Mouse (Mus musculus) brain, embryonic 18.5 days (tissue): ENCODE data around the gene Napsa.

Experiments used
- DNase-seq: peaks from one replicate; pipeline ENCODE4 v3.0.0-alpha.2; 2012; ENCODE audit warnings: low read depth, low spot score

Napsa gene

DNA sequence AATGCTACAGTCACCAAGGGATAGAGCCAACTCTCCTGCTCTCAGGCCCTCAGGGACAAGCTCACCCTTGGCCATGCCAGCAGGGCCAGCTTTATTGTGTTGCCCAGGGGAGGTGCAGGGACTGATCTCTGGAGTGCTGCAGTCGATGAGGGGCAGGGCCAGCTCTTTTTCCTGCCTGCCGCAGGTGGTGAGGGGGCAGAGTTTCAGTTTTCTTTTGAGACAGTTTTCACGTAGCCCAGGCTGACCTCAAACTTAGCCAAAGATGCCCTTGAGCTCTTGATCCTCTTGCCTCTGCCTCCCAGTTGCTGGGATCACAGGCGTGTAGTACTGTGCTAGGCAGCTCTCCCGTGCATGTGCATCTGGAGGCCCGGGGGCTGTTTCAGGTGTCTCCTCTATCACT lies 1.2 kb upstream of the Napsa start:
- DNase-seq: no peak

DNA sequence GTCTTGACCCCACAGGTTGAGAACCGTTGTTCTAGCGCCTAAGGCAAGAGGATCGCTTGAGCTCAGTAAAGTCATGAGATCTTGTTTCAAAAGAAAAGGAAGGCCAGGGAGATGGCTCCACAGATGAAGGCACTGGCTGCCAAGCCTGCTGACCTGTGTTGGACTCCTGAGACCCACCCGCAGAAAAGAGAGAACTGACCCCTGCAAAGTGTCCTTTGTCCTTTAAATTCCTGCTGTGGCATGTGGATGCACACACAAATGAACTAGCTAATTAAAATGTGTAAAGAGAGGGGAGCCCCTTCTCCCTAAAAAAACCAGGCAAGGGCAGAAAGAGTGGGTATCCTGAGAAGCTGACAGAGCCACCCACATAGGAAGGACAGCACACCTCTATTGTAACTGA lies 369 bp upstream of the Napsa start:
- DNase-seq: no peak

GRCm38 (mm10) chr7:44572956-44573484 lies 840 bp downstream of the Napsa start:
- no peak for DNase-seq

DNA sequence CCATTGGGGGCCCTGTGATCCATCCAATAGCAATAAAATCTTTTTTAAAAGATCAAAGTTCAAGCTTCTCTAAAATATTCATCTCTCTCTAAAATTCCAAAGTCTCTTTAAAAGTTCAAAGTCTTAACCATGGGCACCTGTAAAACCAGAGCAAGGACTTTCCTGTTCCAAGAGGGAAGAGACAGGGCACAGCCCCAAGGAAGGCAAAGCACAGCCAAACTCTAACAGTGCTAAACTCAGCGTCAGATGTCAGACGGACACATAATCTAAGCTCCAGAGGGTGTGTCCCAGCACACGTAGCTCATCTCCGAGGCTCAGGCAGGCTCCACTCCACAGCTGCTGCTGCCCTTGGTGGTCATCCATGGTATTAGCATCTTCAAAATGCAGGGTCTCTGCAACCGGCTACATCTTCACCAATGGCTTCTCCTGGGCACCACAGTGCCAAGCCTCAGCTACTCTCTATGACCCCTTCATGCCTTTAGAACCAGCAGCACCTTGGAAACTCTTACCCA lies 4.2 kb downstream of the Napsa start:
- DNase-seq: no peak

DNA sequence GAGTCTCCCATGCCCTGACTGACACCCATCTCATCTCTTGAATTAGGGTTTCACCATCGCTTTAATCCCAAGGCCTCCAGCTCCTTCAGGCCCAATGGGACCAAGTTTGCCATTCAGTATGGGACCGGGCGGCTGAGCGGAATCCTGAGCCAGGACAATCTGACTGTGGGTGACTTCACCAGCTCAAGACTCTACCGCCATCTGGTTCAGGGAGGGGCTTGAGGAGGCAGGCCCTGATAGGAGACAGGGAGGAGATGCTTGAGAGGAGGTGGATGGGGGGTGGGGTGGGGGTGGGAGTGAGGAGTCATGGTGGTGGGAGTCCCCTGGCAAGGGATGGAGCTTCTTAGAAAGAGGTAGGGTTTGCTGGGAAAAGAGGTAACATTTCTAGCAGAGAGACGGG lies 9.5 kb downstream of the Napsa start:
- no peak for DNase-seq

DNA sequence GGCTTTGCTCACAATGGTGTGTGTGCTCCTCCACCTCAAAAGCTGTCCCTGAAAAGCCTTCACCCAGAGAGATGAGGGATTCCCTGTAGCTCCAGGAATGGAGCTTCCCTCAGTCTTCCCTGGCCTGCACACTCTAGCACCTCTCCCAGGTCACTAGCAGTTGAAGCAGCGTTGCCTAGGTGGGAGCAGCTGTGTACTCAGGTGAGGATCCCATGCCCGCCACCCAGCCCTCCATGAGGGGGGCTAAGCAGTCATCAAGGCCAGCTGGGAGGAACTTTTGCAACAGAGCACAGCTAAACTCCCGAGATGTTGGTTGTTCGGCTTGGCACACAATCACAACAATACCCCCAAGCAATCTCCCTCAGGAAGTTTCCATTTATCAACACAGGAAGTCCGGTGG lies 10.5 kb downstream of the Napsa start:
- no peak for DNase-seq

- DNase-seq: no peak
Measured at GRCm38 (mm10) chr7:44583146-44583545, 11.0 kb downstream of the Napsa start.

DNA sequence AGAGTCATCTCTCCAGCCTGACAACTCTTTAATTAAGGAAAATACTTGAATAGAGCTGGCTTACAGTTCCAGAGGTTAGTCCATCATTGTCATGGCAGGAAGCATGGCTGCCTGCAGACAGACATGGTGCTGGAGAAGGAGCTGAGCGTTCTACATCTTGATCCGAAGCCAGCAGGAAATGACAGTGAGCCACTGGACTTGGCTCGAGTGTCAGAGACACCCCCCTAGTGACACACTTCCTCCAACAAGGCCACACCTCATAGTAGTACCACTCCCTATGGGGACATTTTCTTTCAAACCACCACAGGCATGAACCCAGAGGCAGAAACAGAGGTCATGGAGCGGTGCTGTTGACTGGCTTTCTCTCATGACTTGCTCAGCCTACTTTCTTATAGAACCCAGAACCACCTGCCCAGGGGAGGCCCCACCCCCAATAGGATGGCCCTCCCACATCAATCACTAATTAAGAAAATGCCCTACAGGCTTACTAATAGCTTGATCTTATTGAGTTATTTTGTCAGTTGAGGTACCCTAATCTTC lies 12.2 kb downstream of the Napsa start:
- no peak for DNase-seq

- no peak for DNase-seq
Measured at GRCm38 (mm10) chr7:44584921-44585320, 12.7 kb downstream of the Napsa start.

DNA sequence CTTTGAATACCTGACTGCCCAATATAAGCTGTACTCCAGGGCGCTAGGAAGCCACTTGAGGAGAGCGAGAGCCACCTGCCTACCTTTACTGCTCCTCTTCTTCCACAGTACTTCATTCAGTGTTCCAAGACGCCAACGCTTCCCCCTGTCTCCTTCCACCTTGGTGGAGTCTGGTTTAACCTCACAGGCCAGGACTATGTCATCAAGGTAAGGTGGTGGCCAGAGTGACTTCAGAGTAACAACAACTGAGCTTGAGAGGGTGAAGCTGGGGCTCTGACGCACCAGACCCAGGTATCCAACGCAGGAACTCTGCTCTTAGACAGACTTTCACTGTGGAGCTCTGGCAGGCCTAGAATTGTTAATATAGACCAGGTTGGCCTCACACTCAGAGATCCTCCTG lies 13.4 kb downstream of the Napsa start:
- DNase-seq: no peak

GRCm38 (mm10) chr7:44586518-44586917 lies 14.3 kb downstream of the Napsa start:
- DNase-seq: no peak

DNA sequence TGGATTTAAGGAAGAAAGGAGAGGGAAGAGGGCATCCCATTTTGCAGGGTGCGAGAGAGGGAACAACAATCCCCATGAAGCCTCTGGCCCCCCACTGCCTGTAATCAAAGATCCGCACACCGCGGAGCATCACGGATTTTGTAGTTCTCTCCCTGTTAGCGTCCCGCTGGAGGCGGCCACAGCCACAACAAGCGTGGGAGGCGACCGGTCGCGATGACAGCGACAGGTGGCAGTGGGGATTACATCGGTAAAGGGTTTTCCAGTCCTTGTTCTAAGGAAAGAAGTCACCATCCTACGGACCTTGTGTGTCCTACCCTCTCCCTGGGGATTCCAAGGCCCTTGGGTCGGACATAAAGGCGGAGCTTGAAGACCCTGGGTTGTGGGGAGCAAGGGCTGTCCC lies 14.8 kb downstream of the Napsa start:
- DNase-seq: peak; percentile 80

- DNase-seq: no peak
Measured at GRCm38 (mm10) chr7:44587676-44588075, 15.5 kb downstream of the Napsa start.

- no peak for DNase-seq
Measured at GRCm38 (mm10) chr7:44588338-44588737, 16.2 kb downstream of the Napsa start.

- peak; percentile 52 for DNase-seq
Measured at GRCm38 (mm10) chr7:44589149-44589548, 17.0 kb downstream of the Napsa start.

GRCm38 (mm10) chr7:44589946-44590345 lies 17.8 kb downstream of the Napsa start:
- DNase-seq: no peak

DNA sequence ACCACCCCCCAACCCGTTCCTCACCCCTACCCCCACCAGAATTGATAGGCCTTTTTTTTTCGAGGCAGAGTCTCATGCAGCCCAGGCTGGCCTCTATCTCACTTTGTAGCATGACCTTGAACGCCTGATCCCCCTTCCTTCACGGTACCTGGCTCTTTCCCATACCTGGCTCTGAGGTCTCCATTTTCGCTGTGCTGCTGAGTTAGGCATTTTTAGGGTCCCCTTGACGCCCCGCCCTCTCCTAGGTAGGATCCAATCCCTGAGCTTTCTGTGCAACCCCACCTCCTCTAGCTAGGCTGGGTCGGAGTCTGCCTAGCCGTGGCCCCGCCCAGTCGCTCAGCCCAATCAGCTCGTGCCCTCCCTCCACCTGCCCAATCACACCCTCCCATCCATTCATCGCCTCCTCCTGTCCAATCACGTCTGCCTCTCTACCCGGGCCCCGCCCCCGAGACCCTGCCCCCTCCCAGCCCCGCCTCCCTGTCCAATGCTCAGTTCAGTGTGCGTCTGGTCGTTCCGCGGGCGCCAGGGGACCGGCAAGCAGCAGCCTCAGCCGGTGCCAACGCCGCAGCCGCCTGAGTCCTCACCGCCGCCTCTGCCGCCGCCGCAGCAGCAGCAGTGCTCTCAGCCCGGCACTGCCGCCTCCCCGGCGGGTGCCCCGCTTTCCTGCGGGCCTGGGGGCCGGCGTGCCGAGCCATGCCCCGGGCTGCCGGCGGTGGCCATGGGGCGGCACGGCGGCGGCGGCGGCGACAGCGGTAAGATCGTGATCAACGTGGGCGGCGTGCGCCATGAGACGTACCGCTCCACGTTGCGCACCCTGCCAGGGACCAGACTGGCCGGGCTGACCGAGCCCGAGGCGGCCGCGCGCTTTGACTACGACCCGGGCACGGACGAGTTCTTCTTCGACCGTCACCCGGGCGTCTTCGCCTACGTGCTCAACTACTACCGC lies 18.5 kb downstream of the Napsa start, which contains the start of gene Kcnc3:
TSS of gene Kcnc3 (plus strand) at position 263 of the 946 bp plus-strand sequence.
- peak; percentile 96 for DNase-seq

DNA sequence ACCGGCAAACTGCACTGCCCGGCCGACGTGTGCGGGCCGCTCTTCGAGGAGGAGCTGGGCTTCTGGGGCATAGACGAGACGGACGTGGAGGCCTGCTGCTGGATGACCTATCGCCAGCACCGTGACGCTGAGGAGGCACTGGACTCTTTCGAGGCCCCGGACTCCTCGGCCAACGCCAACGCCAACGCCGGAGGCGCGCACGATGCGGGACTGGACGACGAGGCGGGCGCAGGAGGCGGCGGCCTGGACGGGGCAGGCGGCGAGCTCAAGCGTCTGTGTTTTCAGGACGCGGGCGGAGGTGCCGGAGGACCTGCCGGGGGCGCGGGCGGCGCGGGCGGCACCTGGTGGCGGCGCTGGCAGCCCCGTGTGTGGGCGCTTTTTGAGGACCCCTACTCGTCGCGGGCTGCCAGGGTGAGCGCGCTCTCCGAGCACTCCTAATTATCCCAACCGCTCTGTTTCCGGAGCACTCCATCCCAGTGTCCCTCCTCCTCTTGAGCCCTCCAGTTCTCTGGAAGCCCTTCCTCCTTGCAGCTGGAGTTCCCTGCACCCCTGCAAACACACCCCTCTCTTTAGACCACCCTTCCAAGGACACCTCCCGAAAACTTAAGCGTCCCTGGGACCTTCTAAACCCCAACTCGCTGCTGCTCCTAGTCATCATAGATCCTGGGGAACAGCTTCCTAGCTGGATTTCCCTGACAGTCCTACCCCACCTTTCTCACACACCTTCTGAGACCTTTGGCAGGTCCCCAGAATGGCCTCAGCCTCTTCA lies 19.4 kb downstream of the Napsa start:
- no peak for DNase-seq

DNA sequence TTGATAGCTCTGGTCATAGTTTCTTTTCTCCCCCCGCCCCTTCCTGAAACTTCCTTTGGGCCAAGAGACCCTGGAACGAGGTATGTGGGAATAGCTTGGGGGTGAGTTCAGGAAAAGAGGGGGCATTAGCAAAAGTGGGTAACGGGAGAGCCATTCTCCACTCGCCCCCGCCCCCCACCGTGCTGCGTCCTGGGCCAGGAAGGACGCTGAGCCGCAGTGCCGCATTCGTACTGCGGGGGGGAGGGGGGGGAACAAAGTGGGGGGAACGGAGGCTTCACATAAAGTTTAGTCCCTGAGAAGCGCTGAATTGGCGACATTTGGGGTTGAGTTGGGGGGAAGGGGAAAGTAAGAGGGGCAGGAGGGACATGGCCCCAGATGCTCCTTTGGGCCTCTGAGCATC lies 20.9 kb downstream of the Napsa start:
- DNase-seq: no peak

GRCm38 (mm10) chr7:44593775-44594174 lies 21.6 kb downstream of the Napsa start:
- peak; percentile 74 for DNase-seq

DNA sequence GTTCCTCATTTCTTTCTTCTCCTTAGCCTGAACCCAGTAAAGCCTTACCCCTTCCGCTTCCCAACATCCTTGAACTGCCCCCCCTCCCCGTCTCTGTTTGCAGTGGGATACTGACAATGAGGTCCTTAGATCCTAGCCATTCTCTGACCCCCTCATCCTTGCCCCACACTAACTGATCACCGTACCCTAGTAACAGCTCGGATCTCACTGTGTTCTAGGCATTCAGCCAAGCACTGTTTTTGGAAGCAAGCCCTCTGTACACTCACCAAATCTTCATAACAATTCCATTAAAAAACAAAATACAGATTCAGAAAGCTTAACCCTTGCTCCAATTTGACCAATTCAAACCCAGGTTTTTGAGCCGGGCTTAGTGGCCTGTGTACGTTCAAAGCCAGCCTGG lies 22.1 kb downstream of the Napsa start:
- DNase-seq: no peak

DNA sequence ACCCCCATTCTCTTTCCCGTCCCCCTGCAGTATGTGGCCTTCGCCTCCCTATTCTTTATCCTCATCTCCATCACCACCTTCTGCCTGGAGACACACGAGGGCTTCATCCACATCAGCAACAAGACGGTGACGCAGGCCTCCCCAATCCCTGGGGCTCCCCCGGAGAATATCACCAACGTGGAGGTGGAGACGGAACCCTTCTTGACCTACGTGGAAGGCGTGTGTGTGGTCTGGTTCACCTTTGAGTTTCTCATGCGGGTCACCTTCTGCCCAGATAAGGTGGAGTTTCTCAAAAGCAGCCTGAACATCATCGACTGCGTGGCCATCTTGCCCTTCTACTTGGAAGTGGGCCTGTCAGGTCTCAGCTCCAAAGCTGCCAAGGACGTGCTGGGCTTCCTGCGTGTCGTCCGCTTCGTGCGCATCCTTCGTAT lies 23.0 kb downstream of the Napsa start:
- DNase-seq: no peak
